Mouse (Mus musculus): Measurements from ENCODE around the gene Entpd1. TPM values are rescaled to one million over a fixed set of nuclear protein-coding genes. Genes with fewer than 3 reads are reported as not detected.

The Entpd1 gene
- polyA plus RNA-seq, 1 experiment from 2014 or later, result 3.7 TPM

GRCm38 (mm10) chr19:40712889-40713628 lies 100.9 kb downstream of the Entpd1 start:
- Histone ChIP-seq H3K9ac (ENCODE audit: low read length) (no peak overlapping the region), H3K9me3 (ENCODE audit: control insufficient read depth, low read length) (no peaks in the 10 kb centered on the region), H3K4me2 (ENCODE audit: low read depth, severe bottlenecking) (no peak overlapping the region), H3K27ac (replicated peaks; ENCODE audit: low read depth, low read length) (no peak overlapping the region), H3K4me3 (ENCODE audit: low read depth, low read length) (no peak overlapping the region), H3K36me3 (ENCODE audit: control insufficient read depth, insufficient read depth, low read length) (no peaks in the 10 kb centered on the region), H3K4me1 (ENCODE audit: control insufficient read depth, insufficient read depth, low read length) (0 out of 2 replicates have a peak, but pooled peaks cover 6% of the 10 kb centered on the region), H3K27me3 (ENCODE audit: control insufficient read depth, insufficient read depth, low read length) (no peaks in the 10 kb centered on the region)
- WGBS, result 93% methylated on average over 13 of the region's 16 CpGs
- DNase-seq (ENCODE audit: low spot score), result no peak
- ATAC-seq (ENCODE audit: insufficient number of reproducible peaks, low FRiP score, low TSS enrichment, low read depth), result no peak

- DNase-seq (ENCODE audit: low spot score) (no peak), ATAC-seq (ENCODE audit: insufficient number of reproducible peaks, low FRiP score, low TSS enrichment, low read depth) (no peak)
- no peak overlapping the region for H3K4me2 ChIP-seq (ENCODE audit: low read depth, severe bottlenecking)
Observed at GRCm38 (mm10) chr19:40714700-40715099, 102.5 kb downstream of the Entpd1 start.

GRCm38 (mm10) chr19:40716981-40717380 lies 104.8 kb downstream of the Entpd1 start:
- no peaks in the 10 kb centered on the region for H3K9me3 ChIP-seq (ENCODE audit: control insufficient read depth, low read length)
- H3K4me1 ChIP-seq (ENCODE audit: control insufficient read depth, insufficient read depth, low read length), result no peaks in the 10 kb centered on the region
- DNase-seq (ENCODE audit: low spot score) (no peak), ATAC-seq (ENCODE audit: insufficient number of reproducible peaks, low FRiP score, low TSS enrichment, low read depth) (no peak)
- H3K4me2 ChIP-seq (ENCODE audit: low read depth, severe bottlenecking), result no peak overlapping the region
- no peak overlapping the region for H3K4me3 ChIP-seq (ENCODE audit: low read depth, low read length)
- no peaks in the 10 kb centered on the region for H3K27me3 ChIP-seq (ENCODE audit: control insufficient read depth, insufficient read depth, low read length)
- H3K36me3 ChIP-seq (ENCODE audit: control insufficient read depth, insufficient read depth, low read length), result no peaks in the 10 kb centered on the region
- no peak overlapping the region for H3K27ac ChIP-seq (replicated peaks; ENCODE audit: low read depth, low read length)
- no peak overlapping the region for H3K9ac ChIP-seq (ENCODE audit: low read length)
- 88% methylated on average over 6 of the region's 6 CpGs for WGBS

More at GRCm38 (mm10) chr19:40714700-40715099, 102.5 kb downstream of the Entpd1 start:
- WGBS, result 33% methylated on average over 5 of the region's 5 CpGs
- H3K9me3 ChIP-seq (ENCODE audit: control insufficient read depth, low read length), result no peaks in the 10 kb centered on the region
- H3K36me3 ChIP-seq (ENCODE audit: control insufficient read depth, insufficient read depth, low read length), result no peaks in the 10 kb centered on the region
- no peak overlapping the region for H3K9ac ChIP-seq (ENCODE audit: low read length)
- H3K4me3 ChIP-seq (ENCODE audit: low read depth, low read length), result no peak overlapping the region
- no peak overlapping the region for H3K27ac ChIP-seq (replicated peaks; ENCODE audit: low read depth, low read length)
- no peaks in the 10 kb centered on the region for H3K4me1 ChIP-seq (ENCODE audit: control insufficient read depth, insufficient read depth, low read length)
- no peaks in the 10 kb centered on the region for H3K27me3 ChIP-seq (ENCODE audit: control insufficient read depth, insufficient read depth, low read length)

GRCm38 (mm10) chr19:40719439-40720105 lies 107.4 kb downstream of the Entpd1 start:
- 0 out of 2 replicates have a peak, but pooled peaks cover 3% of the 10 kb centered on the region for H3K4me1 ChIP-seq (ENCODE audit: control insufficient read depth, insufficient read depth, low read length)
- H3K4me2 ChIP-seq (ENCODE audit: low read depth, severe bottlenecking), result no peak overlapping the region
- H3K36me3 ChIP-seq (ENCODE audit: control insufficient read depth, insufficient read depth, low read length), result no peaks in the 10 kb centered on the region
- WGBS, result 38% methylated on average over 11 of the region's 11 CpGs
- no peak overlapping the region for H3K27ac ChIP-seq (replicated peaks; ENCODE audit: low read depth, low read length)
- no peak overlapping the region for H3K9ac ChIP-seq (ENCODE audit: low read length)
- H3K4me3 ChIP-seq (ENCODE audit: low read depth, low read length), result no peak overlapping the region
- H3K27me3 ChIP-seq (ENCODE audit: control insufficient read depth, insufficient read depth, low read length), result no peaks in the 10 kb centered on the region
- DNase-seq (ENCODE audit: low spot score), result no peak
- H3K9me3 ChIP-seq (ENCODE audit: control insufficient read depth, low read length), result no peaks in the 10 kb centered on the region
- no peak for ATAC-seq (ENCODE audit: insufficient number of reproducible peaks, low FRiP score, low TSS enrichment, low read depth)

GRCm38 (mm10) chr19:40720381-40720780 lies 108.2 kb downstream of the Entpd1 start:
- no peak for DNase-seq (ENCODE audit: low spot score)
- WGBS, result 69% methylated on average over 12 of the region's 12 CpGs

GRCm38 (mm10) chr19:40722137-40723038 lies 110.2 kb downstream of the Entpd1 start:
- ATAC-seq (ENCODE audit: insufficient number of reproducible peaks, low FRiP score, low TSS enrichment, low read depth), result no peak
- no peak overlapping the region for H3K27ac ChIP-seq (replicated peaks; ENCODE audit: low read depth, low read length)
- WGBS, result 48% methylated on average over 11 of the region's 11 CpGs

More at GRCm38 (mm10) chr19:40720381-40720780, 108.2 kb downstream of the Entpd1 start:
- no peak for ATAC-seq (ENCODE audit: insufficient number of reproducible peaks, low FRiP score, low TSS enrichment, low read depth)
- Histone ChIP-seq H3K4me2 (ENCODE audit: low read depth, severe bottlenecking) (no peak overlapping the region), H3K36me3 (ENCODE audit: control insufficient read depth, insufficient read depth, low read length) (no peaks in the 10 kb centered on the region), H3K27ac (replicated peaks; ENCODE audit: low read depth, low read length) (no peak overlapping the region), H3K4me3 (ENCODE audit: low read depth, low read length) (no peak overlapping the region), H3K4me1 (ENCODE audit: control insufficient read depth, insufficient read depth, low read length) (0 out of 2 replicates have a peak, but pooled peaks cover 3% of the 10 kb centered on the region), H3K27me3 (ENCODE audit: control insufficient read depth, insufficient read depth, low read length) (no peaks in the 10 kb centered on the region), H3K9me3 (ENCODE audit: control insufficient read depth, low read length) (no peaks in the 10 kb centered on the region), H3K9ac (ENCODE audit: low read length) (no peak overlapping the region)

GRCm38 (mm10) chr19:40723516-40723915 lies 111.3 kb downstream of the Entpd1 start:
- Histone ChIP-seq H3K27me3 (ENCODE audit: control insufficient read depth, insufficient read depth, low read length) (no peaks in the 10 kb centered on the region), H3K4me3 (ENCODE audit: low read depth, low read length) (no peak overlapping the region), H3K9ac (ENCODE audit: low read length) (no peak overlapping the region), H3K4me1 (ENCODE audit: control insufficient read depth, insufficient read depth, low read length) (peaks cover 4% of the 10 kb centered on the region), H3K4me2 (ENCODE audit: low read depth, severe bottlenecking) (no peak overlapping the region), H3K9me3 (ENCODE audit: control insufficient read depth, low read length) (no peaks in the 10 kb centered on the region), H3K36me3 (ENCODE audit: control insufficient read depth, insufficient read depth, low read length) (no peaks in the 10 kb centered on the region), H3K27ac (replicated peaks; ENCODE audit: low read depth, low read length) (no peak overlapping the region)
- DNase-seq (ENCODE audit: low spot score), result no peak
- no peak for ATAC-seq (ENCODE audit: insufficient number of reproducible peaks, low FRiP score, low TSS enrichment, low read depth)
- 58% methylated on average over 10 of the region's 10 CpGs for WGBS

More at GRCm38 (mm10) chr19:40722137-40723038, 110.2 kb downstream of the Entpd1 start:
- DNase-seq (ENCODE audit: low spot score), result peak; percentile 69
- 0 out of 2 replicates have a peak, but pooled peaks cover 3% of the 10 kb centered on the region for H3K4me1 ChIP-seq (ENCODE audit: control insufficient read depth, insufficient read depth, low read length)
- no peaks in the 10 kb centered on the region for H3K36me3 ChIP-seq (ENCODE audit: control insufficient read depth, insufficient read depth, low read length)
- 0 out of 2 replicates have a peak overlapping the region, but pooled peaks have one; percentile 13 for H3K9ac ChIP-seq (ENCODE audit: low read length)
- no peaks in the 10 kb centered on the region for H3K9me3 ChIP-seq (ENCODE audit: control insufficient read depth, low read length)
- no peaks in the 10 kb centered on the region for H3K27me3 ChIP-seq (ENCODE audit: control insufficient read depth, insufficient read depth, low read length)
- H3K4me3 ChIP-seq (ENCODE audit: low read depth, low read length), result no peak overlapping the region
- no peak overlapping the region for H3K4me2 ChIP-seq (ENCODE audit: low read depth, severe bottlenecking)

GRCm38 (mm10) chr19:40726148-40726547 lies 114.0 kb downstream of the Entpd1 start:
- 70% methylated on average over 4 of the region's 4 CpGs for WGBS

More at GRCm38 (mm10) chr19:40726148-40726547, 114.0 kb downstream of the Entpd1 start:
- H3K36me3 ChIP-seq (ENCODE audit: control insufficient read depth, insufficient read depth, low read length), result no peaks in the 10 kb centered on the region
- H3K4me3 ChIP-seq (ENCODE audit: low read depth, low read length), result no peak overlapping the region
- H3K4me2 ChIP-seq (ENCODE audit: low read depth, severe bottlenecking), result no peak overlapping the region
- H3K9me3 ChIP-seq (ENCODE audit: control insufficient read depth, low read length), result no peaks in the 10 kb centered on the region
- no peaks in the 10 kb centered on the region for H3K27me3 ChIP-seq (ENCODE audit: control insufficient read depth, insufficient read depth, low read length)
- no peak for ATAC-seq (ENCODE audit: insufficient number of reproducible peaks, low FRiP score, low TSS enrichment, low read depth)
- no peak for DNase-seq (ENCODE audit: low spot score)
- no peak overlapping the region for H3K27ac ChIP-seq (replicated peaks; ENCODE audit: low read depth, low read length)
- no peak overlapping the region for H3K9ac ChIP-seq (ENCODE audit: low read length)
- peaks cover 10% of the 10 kb centered on the region for H3K4me1 ChIP-seq (ENCODE audit: control insufficient read depth, insufficient read depth, low read length)
